Mouse (Mus musculus) erythroblast, adult 5-6 weeks (primary cell): ENCODE results near the gene Slc2a12. TPM values are rescaled to one million over a fixed set of nuclear protein-coding genes. Genes with fewer than 3 reads are reported as not detected.

ENCODE experiments used
- ATAC-seq: replicated peaks from 2 replicates; pipeline ENCODE4 v1.8.0; 2016; ENCODE audit warnings: moderate number of reproducible peaks, mild to moderate bottlenecking, moderate TSS enrichment, inconsistent platforms; ENCODE audit not compliant: poor library complexity, low FRiP score, severe bottlenecking
- total RNA-seq, 2 experiments: library from RNA; stranded (forward) in 1 of 2; stranded (reverse) in 1 of 2; fragments of 150-400 nt in 1 of 2; fragments of 200-764, 138-1000 nt in 1 of 2; gene quantifications; 2 replicates each; pipeline versions ENCODE4 v1.2.3 to v1.2.4; 2015 to 2017; ENCODE audit warnings: low replicate concordance in 2 of 2

Slc2a12 gene
- total RNA-seq (2015; ENCODE audit: low replicate concordance): not detected in 2 replicates
- total RNA-seq (2017; ENCODE audit: low replicate concordance): not detected in 2 replicates

GRCm38 (mm10) chr10:22644853-22645491 lies at the start of gene Slc2a12:
Gene Slc2a12 (plus strand): TSS chr10:22645011.
- no peak for ATAC-seq

DNA sequence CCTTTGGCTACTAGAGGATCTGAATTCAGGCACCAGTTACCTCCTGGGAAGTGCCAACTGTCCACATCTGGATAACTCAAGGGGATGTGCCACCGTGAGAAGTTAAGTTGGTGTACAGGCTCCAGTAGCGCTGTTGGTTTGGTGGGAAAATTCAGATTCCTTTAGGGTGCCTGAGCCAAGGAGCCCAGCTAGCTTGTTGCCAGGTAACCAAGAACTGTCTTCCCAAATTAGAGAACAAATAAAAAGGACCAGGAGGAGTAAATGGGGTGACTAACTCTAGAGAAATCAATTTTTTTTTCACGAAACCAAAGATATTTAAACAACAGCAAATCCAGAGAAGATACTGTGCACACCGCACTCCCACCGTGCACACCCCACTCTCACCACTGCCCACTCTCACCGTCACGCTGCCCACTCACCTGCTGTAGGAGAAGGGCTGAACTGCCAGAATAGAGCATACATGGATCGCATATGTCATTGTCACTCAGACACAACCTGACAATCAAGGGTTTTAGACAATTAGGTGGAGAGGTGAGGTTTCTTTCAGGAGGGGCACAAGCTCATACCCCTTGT lies 45.8 kb upstream of the Slc2a12 start:
- ATAC-seq: no peak

GRCm38 (mm10) chr10:22601046-22601445 lies 43.8 kb upstream of the Slc2a12 start:
- no peak for ATAC-seq

DNA sequence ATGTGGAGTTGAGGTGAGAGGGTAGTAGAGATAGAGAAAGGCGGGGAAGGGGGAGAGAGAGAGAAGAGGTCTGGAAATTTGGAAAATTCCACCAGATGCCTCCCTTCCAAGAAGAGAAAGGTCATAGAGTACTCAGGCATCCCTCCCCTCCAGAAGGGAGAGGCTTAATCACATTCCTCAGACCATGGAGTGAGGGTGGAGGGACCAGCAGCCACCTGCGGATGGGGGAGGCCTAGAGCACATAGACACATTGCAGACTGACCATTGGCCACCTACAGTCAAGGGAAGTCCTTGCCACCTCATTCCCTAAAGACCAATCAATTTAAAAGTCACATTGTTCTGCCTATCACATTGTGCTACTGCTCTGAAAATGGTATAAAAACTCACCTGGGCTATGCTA lies 40.0 kb upstream of the Slc2a12 start:
- ATAC-seq: no peak

DNA sequence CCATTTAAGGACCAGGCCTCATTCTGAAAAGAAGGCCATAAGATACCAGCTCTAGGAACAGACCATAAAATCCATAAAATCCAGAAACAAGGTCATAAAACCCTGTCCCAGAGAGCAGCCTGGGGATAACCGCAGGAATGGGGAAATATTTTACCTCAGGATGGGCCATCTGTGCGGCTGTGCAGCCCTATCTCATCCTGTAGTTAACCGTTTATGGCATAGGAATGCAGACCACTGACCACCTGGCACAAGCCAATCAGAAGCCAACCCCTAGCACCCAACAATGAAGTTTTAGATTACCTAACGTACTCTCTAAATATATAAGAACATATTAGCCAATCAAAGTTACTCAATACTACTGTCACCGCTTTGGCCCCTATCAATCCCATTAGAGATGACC lies 36.5 kb upstream of the Slc2a12 start:
- no peak for ATAC-seq

DNA sequence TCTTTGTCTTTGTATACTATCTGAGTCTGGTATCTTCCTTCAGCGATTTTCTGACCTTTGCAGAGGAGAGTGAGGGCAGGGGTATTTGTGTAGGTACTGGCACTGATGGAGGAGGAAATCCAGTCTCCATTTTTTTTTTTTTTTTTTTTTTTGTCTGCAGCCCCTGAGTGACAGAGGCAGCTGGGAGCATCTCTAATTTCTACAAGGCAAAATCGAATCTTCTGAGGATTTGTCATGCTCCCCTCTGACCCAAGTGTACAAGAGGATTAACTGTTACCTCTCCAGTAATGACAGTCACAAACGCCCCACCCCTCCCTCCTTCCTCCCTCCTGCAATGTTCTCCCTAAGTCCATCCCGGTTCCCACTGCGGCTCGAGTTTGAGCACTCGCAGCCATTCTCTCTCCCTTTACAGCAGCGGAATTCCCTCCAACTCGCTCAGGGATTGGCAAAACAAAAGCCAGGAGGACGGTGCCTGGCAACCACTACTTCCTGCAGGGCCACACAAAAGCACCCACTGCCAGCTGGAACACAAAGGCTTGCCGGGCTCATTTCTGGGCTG lies 35.9 kb upstream of the Slc2a12 start:
- no peak for ATAC-seq

- no peak for ATAC-seq
Observed at GRCm38 (mm10) chr10:22613301-22613700, 31.5 kb upstream of the Slc2a12 start.

GRCm38 (mm10) chr10:22614554-22614953 lies 30.3 kb upstream of the Slc2a12 start:
- ATAC-seq: no peak

DNA sequence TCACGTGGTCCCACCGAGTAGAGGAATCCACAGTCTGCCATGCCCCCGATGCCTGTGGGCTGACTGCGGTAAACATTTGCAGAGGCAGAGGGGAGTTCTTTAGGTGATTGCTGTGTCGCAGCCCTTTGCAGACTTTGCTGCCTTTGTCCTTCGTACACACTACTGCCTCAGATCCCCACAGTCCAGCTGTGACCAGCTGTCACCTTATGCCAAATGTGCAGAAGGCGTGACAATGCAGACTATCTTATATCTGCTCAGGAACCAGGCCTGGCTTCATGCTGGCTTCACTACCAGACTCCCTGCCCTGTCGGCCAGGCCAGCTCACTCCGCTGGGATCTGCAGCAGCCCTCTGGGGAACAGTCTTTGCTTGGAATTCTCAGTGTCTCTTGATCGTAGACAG lies 29.5 kb upstream of the Slc2a12 start:
- ATAC-seq: no peak

DNA sequence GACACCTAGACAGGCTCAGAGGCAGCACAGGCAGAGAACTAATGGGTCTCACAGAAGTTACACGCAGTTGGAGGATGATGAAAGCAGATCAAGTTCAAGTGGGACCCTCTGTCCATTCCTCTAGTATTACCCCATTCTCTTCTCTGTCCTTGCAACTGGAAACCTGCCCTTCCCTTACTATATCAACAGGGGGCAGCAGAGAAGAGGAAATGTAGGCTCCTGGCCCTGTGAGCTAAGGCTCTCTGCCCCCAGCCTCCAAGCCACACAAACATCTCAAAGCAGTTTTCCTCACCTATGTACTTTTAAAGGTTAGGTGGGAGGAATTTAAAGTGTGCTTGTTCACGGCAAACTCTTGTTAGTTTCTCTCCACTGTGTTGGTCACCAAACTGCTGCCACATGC lies 26.0 kb upstream of the Slc2a12 start:
- ATAC-seq: no peak

- ATAC-seq: no peak
Observed at GRCm38 (mm10) chr10:22628832-22629231, 16.0 kb upstream of the Slc2a12 start.

DNA sequence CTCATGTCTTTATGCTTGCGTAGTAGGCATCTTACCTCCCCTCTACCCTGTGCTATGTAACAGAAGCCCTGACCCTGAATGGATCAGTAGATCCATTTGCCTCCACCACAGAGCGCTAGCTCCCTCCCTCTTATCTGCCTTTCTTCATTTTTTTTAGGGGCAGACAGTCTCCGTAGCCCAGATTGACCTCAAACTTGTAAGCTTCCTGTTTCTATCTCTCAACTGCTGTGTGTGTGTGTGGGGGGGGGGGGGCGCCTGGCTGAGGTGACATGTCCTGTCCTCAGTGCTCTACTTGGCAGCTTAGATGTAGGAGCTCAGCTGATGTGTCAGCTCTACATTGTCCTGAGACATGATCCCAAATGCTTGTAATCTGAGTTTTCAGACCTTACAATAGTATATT lies 13.7 kb upstream of the Slc2a12 start:
- ATAC-seq: no peak

DNA sequence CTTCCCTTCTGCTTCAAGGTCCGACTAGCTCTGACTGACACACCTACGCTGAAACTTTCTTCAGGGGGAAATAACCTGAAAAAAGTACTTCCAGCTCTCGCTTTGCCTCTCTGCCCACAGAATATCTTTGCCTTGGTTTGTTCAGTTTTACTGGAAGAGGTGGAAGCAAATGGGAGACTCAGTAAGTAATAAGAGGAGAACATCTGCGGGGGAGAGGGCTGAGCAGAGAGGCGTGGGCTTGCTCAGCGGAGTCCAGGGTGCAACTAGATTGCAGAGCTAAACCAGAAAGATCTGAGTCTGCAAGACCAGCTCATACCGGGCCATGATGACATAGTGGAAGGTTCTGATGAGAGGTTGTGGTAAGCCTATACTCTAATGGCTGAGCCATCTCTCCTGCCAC lies 13.3 kb upstream of the Slc2a12 start:
- ATAC-seq: no peak

- ATAC-seq: no peak
Observed at GRCm38 (mm10) chr10:22631956-22632355, 12.9 kb upstream of the Slc2a12 start.

- ATAC-seq: no peak
Observed at GRCm38 (mm10) chr10:22633406-22634306, 11.2 kb upstream of the Slc2a12 start.

GRCm38 (mm10) chr10:22637241-22637640 lies 7.6 kb upstream of the Slc2a12 start:
- ATAC-seq: no peak

- ATAC-seq: no peak
Observed at GRCm38 (mm10) chr10:22644171-22644570, 640 bp upstream of the Slc2a12 start.

DNA sequence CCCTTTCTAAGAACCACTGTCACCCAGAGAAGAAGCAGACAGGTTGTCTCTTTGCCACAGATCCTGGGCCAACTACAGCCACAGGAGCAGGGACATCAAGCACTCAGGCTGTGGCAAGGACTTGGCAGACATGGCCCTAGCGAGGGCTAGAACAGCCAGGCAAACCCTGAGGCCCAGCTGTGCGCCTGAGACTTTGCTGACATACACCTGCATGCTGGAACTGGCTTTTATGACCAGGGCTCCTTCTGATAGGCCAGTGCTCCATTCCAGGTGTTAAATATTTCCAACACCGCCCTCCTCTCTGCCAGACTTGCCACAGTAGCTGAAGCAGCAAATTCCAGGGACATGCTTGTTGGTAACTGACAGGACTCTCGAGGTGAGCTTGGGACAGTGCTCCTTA lies 3.9 kb downstream of the Slc2a12 start:
- no peak for ATAC-seq

DNA sequence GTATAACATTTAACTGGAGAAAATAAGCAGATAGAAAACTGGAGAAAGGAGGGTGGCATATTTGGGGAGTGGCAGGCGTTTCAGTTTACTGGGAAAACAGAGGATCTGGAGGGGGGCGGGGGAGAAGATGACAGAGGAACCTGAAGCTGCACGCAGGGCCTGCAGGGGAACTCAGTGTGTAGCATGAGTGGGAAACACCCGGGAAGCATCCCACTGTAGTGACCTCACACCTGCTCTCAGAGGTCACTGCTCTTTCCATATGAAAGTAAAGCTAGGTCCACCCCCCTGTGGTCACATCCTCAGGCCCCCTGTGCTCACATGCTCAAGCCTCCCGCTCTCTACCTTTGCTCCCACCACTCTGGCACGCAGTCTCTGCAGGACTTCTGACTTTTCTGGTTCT lies 9.0 kb downstream of the Slc2a12 start:
- no peak for ATAC-seq

- no peak for ATAC-seq
Observed at GRCm38 (mm10) chr10:22658534-22659385, 13.9 kb downstream of the Slc2a12 start.
